Mouse (Mus musculus): ENCODE measurements around the gene Siah3. TPM values are rescaled to one million over a fixed set of nuclear protein-coding genes. Genes with fewer than 3 reads are reported as not detected.

The Siah3 gene
- total and polyA plus RNA-seq, 2 experiments, result not detected

- no peaks in the 10 kb centered on the region for H3K79me2 ChIP-seq (ENCODE audit: control insufficient read depth, insufficient read depth, low read length)
- H3K27ac ChIP-seq (replicated peaks; ENCODE audit: insufficient read depth, low read depth, low read length), result no peak overlapping the region
- H3K4me1 ChIP-seq (ENCODE audit: control insufficient read depth, insufficient read depth, low read length), result no peaks in the 10 kb centered on the region
- DNase-seq (ENCODE audit: extremely low read depth, low read depth, low spot score), result no peak
- no peaks in the 10 kb centered on the region for H3K27me3 ChIP-seq (ENCODE audit: control insufficient read depth, insufficient read depth, low read length)
- H3K4me3 ChIP-seq (ENCODE audit: insufficient read depth, low read depth, low read length), result no peak overlapping the region
- no peak for TF ChIP-seq CTCF (IDR thresholded peaks at IDR 0.05; ENCODE audit: low read depth, low read length)
- no peak for TF ChIP-seq POLR2A (IDR thresholded peaks at IDR 0.05; ENCODE audit: extremely low read depth, insufficient read depth, low read length)
- H3K36me3 ChIP-seq (ENCODE audit: control insufficient read depth, insufficient read depth, low read length), result no peaks in the 10 kb centered on the region
- no peak overlapping the region for H3K9ac ChIP-seq (ENCODE audit: low read depth, low read length)
- WGBS, result 58% methylated on average over 17 of the region's 17 CpGs
These were observed 84.6 kb downstream of the Siah3 start for GRCm38 (mm10) chr14:75540216-75540995.

GRCm38 (mm10) chr14:75540996-75541350, 85.2 kb downstream of the Siah3 start:
- DNase-seq (ENCODE audit: extremely low read depth, low read depth, low spot score), result no peak
- Histone ChIP-seq H3K36me3 (ENCODE audit: control insufficient read depth, insufficient read depth, low read length) (no peaks in the 10 kb centered on the region), H3K79me2 (ENCODE audit: control insufficient read depth, insufficient read depth, low read length) (no peaks in the 10 kb centered on the region), H3K4me3 (ENCODE audit: insufficient read depth, low read depth, low read length) (no peak overlapping the region), H3K9ac (ENCODE audit: low read depth, low read length) (no peak overlapping the region), H3K27ac (replicated peaks; ENCODE audit: insufficient read depth, low read depth, low read length) (no peak overlapping the region), H3K27me3 (ENCODE audit: control insufficient read depth, insufficient read depth, low read length) (no peaks in the 10 kb centered on the region), H3K4me1 (ENCODE audit: control insufficient read depth, insufficient read depth, low read length) (no peaks in the 10 kb centered on the region)
- 63% methylated on average over 5 of the region's 5 CpGs for WGBS
- TF ChIP-seq CTCF (IDR thresholded peaks at IDR 0.05; ENCODE audit: low read depth, low read length) (no peak), POLR2A (IDR thresholded peaks at IDR 0.05; ENCODE audit: extremely low read depth, insufficient read depth, low read length) (no peak)

GRCm38 (mm10) chr14:75541731-75542130, 85.9 kb downstream of the Siah3 start:
- Histone ChIP-seq H3K27ac (replicated peaks; ENCODE audit: insufficient read depth, low read depth, low read length) (no peak overlapping the region), H3K27me3 (ENCODE audit: control insufficient read depth, insufficient read depth, low read length) (no peaks in the 10 kb centered on the region), H3K4me1 (ENCODE audit: control insufficient read depth, insufficient read depth, low read length) (no peaks in the 10 kb centered on the region), H3K36me3 (ENCODE audit: control insufficient read depth, insufficient read depth, low read length) (no peaks in the 10 kb centered on the region), H3K79me2 (ENCODE audit: control insufficient read depth, insufficient read depth, low read length) (no peaks in the 10 kb centered on the region), H3K4me3 (ENCODE audit: insufficient read depth, low read depth, low read length) (no peak overlapping the region), H3K9ac (ENCODE audit: low read depth, low read length) (no peak overlapping the region)
- WGBS, result 42% methylated on average over 8 of the region's 8 CpGs
- no peak for DNase-seq (ENCODE audit: extremely low read depth, low read depth, low spot score)
- TF ChIP-seq CTCF (IDR thresholded peaks at IDR 0.05; ENCODE audit: low read depth, low read length) (no peak), POLR2A (IDR thresholded peaks at IDR 0.05; ENCODE audit: extremely low read depth, insufficient read depth, low read length) (no peak)

- peak; percentile 4 for DNase-seq (ENCODE audit: extremely low read depth, low read depth, low spot score)
- 54% methylated on average over 9 of the region's 9 CpGs for WGBS
- Histone ChIP-seq H3K4me3 (ENCODE audit: insufficient read depth, low read depth, low read length) (no peak overlapping the region), H3K79me2 (ENCODE audit: control insufficient read depth, insufficient read depth, low read length) (no peaks in the 10 kb centered on the region), H3K4me1 (ENCODE audit: control insufficient read depth, insufficient read depth, low read length) (no peaks in the 10 kb centered on the region), H3K27ac (replicated peaks; ENCODE audit: insufficient read depth, low read depth, low read length) (no peak overlapping the region), H3K27me3 (ENCODE audit: control insufficient read depth, insufficient read depth, low read length) (no peaks in the 10 kb centered on the region), H3K36me3 (ENCODE audit: control insufficient read depth, insufficient read depth, low read length) (no peaks in the 10 kb centered on the region), H3K9ac (ENCODE audit: low read depth, low read length) (no peak overlapping the region)
- TF ChIP-seq POLR2A (IDR thresholded peaks at IDR 0.05; ENCODE audit: extremely low read depth, insufficient read depth, low read length) (no peak), CTCF (IDR thresholded peaks at IDR 0.05; ENCODE audit: low read depth, low read length) (no peak)
These were observed 106.0 kb downstream of the Siah3 start for GRCm38 (mm10) chr14:75561577-75562331.

DNA sequence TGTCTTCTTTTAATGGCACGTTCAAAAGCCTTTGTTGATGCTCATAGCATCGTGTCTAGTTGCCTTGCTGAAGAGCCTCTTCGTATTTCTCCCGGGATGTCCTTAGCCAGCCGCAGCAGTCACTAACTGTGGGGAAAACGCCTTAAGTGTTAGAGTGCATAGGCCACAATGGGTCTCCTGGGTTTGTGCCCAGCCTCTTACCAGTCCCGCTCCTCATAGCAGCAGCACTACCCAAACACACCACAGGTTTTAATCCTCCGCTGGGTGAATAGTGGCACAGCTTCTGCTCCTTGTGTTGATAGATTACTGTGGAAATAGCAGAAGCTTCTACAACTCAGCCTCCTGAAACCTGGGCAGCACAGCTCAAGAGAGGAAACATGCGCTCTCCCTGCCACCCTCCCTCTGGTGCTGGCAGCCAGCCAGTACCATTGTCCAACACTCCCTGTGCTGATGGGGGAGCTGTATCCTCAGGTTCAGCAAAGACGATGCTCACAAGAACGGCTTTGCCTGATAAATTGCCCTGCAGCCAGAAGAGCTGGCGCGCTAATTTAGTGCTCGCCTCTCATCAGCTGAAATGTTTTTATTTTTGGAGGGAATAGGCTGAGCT, 109.9 kb downstream of the Siah3 start:
- no peak for TF ChIP-seq CTCF (IDR thresholded peaks at IDR 0.05; ENCODE audit: low read depth, low read length)
- no peak for TF ChIP-seq POLR2A (IDR thresholded peaks at IDR 0.05; ENCODE audit: extremely low read depth, insufficient read depth, low read length)
- no peak overlapping the region for H3K27ac ChIP-seq (replicated peaks; ENCODE audit: insufficient read depth, low read depth, low read length)
- DNase-seq (ENCODE audit: extremely low read depth, low read depth, low spot score), result no peak
- H3K36me3 ChIP-seq (ENCODE audit: control insufficient read depth, insufficient read depth, low read length), result no peaks in the 10 kb centered on the region
- no peak overlapping the region for H3K9ac ChIP-seq (ENCODE audit: low read depth, low read length)
- no peaks in the 10 kb centered on the region for H3K27me3 ChIP-seq (ENCODE audit: control insufficient read depth, insufficient read depth, low read length)
- H3K79me2 ChIP-seq (ENCODE audit: control insufficient read depth, insufficient read depth, low read length), result no peaks in the 10 kb centered on the region
- H3K4me1 ChIP-seq (ENCODE audit: control insufficient read depth, insufficient read depth, low read length), result no peaks in the 10 kb centered on the region
- no peak overlapping the region for H3K4me3 ChIP-seq (ENCODE audit: insufficient read depth, low read depth, low read length)
- 78% methylated on average over 14 of the region's 14 CpGs for WGBS
